Mouse (Mus musculus): Measurements from ENCODE around the gene Olfr521. TPM values are rescaled to one million over a fixed set of nuclear protein-coding genes. Genes with fewer than 3 reads are reported as not detected.
"Not testable (repeated sequence)": the region's sequence is repeated elsewhere in the genome, so short reads cannot be mapped to it uniquely, and the experiment has no call there.

Gene Olfr521
- polyA plus RNA-seq (2015; fragmentation: Nextera tagmentation; extraction: Ambion mirVana): not detected in 2 replicates

DNA sequence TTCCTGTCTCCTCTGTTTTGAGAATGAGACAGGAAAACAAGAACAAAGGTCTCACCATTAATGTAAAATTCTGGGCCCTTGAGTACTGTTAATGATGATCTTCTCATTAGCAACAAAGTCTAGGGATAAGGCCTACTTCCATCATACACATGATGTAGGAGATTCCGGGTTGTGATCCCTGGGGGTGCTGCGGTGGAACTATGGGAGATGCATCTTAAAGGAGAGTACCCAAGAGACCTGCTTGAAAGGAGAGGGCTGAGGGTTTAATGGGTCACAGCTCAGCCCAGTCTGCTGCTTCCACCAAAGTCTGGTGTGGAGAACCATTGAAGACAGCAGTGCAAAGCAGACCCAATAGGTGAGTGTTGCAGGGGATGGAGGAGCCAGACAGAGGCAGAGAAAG lies at the start of gene Olfr521:
Gene Olfr521, plus strand, starts transcription at position 301 of the 400 bp plus-strand sequence.
- WGBS: 92% methylated on average over 2 of the region's 2 CpGs
- no peak for ATAC-seq (replicated peaks; ENCODE audit: low FRiP score)
- peaks cover 21% of the 10 kb centered on the region for H3K9me3 ChIP-seq (replicated peaks)
- H3K27ac ChIP-seq: no peak within 1 kb of the TSS
- H3K4me2 ChIP-seq: no peak within 1 kb of the TSS
- no peak within 1 kb of the TSS for H3K4me3 ChIP-seq (replicated peaks)
- no peak within 1 kb of the TSS for H3K9ac ChIP-seq
- no peaks in the 10 kb centered on the region for H3K4me1 ChIP-seq
- no peaks in the 10 kb centered on the region for H3K27me3 ChIP-seq
- H3K36me3 ChIP-seq: no peaks in the 10 kb centered on the region

DNA sequence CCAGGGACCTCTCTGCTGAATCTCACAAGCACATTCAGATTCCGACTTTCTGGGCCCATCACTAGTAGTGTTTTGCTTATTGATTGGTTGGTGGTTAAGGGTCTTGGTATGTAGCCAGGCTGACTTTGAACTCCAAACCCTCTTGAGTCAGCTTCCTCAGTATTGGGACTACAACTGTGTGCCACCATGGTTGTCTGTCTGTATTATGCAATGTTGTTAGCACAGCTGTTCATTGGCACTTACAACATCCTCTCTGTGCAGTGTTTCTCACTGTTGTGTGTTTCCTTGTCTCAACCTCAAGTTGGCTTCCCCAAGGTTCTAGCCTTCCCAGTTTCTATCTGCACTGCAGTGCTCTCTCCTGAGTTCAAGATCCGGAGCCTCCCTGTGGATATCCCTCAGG lies 46.8 kb upstream of the Olfr521 start:
- Histone ChIP-seq H3K27ac (no peak overlapping the region), H3K36me3 (no peaks in the 10 kb centered on the region), H3K4me3 (replicated peaks) (no peak overlapping the region), H3K27me3 (no peaks in the 10 kb centered on the region), H3K4me2 (no peak overlapping the region), H3K4me1 (no peaks in the 10 kb centered on the region), H3K9ac (no peak overlapping the region), H3K9me3 (replicated peaks) (no peaks in the 10 kb centered on the region)
- no peak for ATAC-seq (replicated peaks; ENCODE audit: low FRiP score)
- 85% methylated on average over 2 of the region's 2 CpGs for WGBS

- Histone ChIP-seq H3K9me3 (replicated peaks) (0 out of 2 replicates have a peak, but pooled peaks cover 4% of the 10 kb centered on the region), H3K9ac (no peak within 1 kb of the TSS), H3K4me1 (no peaks in the 10 kb centered on the region), H3K4me2 (no peak within 1 kb of the TSS), H3K36me3 (no peaks in the 10 kb centered on the region), H3K4me3 (replicated peaks) (no peak within 1 kb of the TSS), H3K27me3 (no peaks in the 10 kb centered on the region), H3K27ac (no peak within 1 kb of the TSS)
- ATAC-seq (replicated peaks; ENCODE audit: low FRiP score): no peak
- WGBS: 82% methylated on average over 2 of the region's 2 CpGs
Observed at GRCm38 (mm10) chr7:99729973-99730372, 33.3 kb upstream of the Olfr521 start, which contains the start of gene Olfr520. TSS of gene Olfr520 (plus strand) at chr7:99730273.

GRCm38 (mm10) chr7:99734612-99735011 lies 28.7 kb upstream of the Olfr521 start:
- no peak for ATAC-seq (replicated peaks; ENCODE audit: low FRiP score)
- Histone ChIP-seq H3K9ac (no peak overlapping the region), H3K4me1 (peaks cover 7% of the 10 kb centered on the region), H3K9me3 (replicated peaks) (no peaks in the 10 kb centered on the region), H3K36me3 (no peaks in the 10 kb centered on the region), H3K27ac (no peak overlapping the region), H3K4me3 (replicated peaks) (no peak overlapping the region), H3K4me2 (no peak overlapping the region), H3K27me3 (no peaks in the 10 kb centered on the region)
- WGBS: 90% methylated on average over 2 of the region's 2 CpGs

DNA sequence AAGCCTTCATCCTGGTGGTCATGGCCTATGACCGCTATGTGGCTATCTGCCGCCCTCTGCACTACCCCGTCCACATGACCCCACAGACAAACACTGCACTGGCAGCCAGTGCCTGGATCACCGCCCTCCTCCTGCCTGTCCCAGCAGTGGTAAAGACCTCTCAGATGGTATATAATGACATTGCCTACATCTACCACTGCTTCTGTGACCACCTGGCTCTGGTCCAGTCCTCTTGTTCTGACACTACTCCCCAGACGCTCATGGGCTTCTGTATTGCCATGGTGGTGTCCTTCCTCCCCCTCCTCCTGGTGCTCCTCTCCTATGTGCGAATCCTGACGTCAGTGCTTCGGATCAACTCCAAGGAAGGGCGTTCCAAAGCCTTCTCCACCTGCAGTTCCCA lies 27.8 kb upstream of the Olfr521 start:
- H3K27ac ChIP-seq; H3K4me2 ChIP-seq; H3K27me3 ChIP-seq; H3K4me1 ChIP-seq; H3K36me3 ChIP-seq; H3K9ac ChIP-seq; ATAC-seq (replicated peaks; ENCODE audit: low FRiP score); H3K4me3 ChIP-seq (replicated peaks); H3K9me3 ChIP-seq (replicated peaks): not testable (repeated sequence)
- WGBS: 90% methylated on average over 9 of the region's 9 CpGs

DNA sequence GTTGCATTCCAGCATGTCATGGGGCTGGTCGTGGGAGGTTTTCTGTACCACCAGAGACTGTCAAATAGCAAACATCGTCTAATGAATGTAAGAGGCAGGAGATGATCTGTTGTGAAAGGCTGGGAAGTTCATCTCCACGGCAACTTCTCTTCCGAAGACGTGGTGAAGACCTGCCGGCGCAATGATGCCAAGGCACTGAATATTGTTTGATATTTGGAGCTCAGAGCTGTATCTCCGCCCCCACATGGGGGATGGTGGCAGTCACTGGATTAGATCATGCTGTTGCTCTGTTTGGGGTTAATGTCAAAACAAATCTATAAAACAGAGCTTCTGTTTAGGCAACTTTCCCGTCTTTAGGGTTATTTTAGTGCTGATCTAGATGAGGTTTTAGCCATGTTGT lies 24.0 kb upstream of the Olfr521 start:
- H3K27ac ChIP-seq: no peak overlapping the region
- no peak overlapping the region for H3K4me3 ChIP-seq (replicated peaks)
- H3K27me3 ChIP-seq: no peaks in the 10 kb centered on the region
- H3K36me3 ChIP-seq: no peaks in the 10 kb centered on the region
- H3K4me2 ChIP-seq: no peak overlapping the region
- no peak for ATAC-seq (replicated peaks; ENCODE audit: low FRiP score)
- no peak overlapping the region for H3K9ac ChIP-seq
- H3K9me3 ChIP-seq (replicated peaks): no peaks in the 10 kb centered on the region
- H3K4me1 ChIP-seq: peaks cover 13% of the 10 kb centered on the region
- 46% methylated on average over 9 of the region's 9 CpGs for WGBS

DNA sequence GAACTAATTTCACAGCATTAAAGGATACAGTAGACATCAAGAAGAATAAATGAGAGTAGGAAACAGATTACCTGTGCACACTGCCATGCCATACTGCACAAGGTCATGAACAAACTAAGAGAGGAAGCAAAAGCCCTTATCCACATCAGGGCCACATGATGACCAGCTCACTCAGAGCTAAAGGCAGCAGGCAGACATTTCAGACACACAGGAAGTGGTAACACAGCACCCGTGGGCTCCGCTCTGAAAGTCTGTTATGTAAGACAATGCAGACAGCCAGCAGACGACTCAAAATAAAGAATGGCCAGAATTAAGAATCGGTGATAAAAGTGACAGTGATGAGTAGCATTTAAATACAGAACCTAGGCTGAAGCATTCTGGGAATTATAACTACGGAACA lies 18.1 kb downstream of the Olfr521 start:
- Histone ChIP-seq H3K9me3 (replicated peaks) (no peaks in the 10 kb centered on the region), H3K27me3 (no peaks in the 10 kb centered on the region), H3K4me3 (replicated peaks) (no peak overlapping the region), H3K4me2 (no peak overlapping the region), H3K27ac (no peak overlapping the region), H3K9ac (no peak overlapping the region), H3K36me3 (no peaks in the 10 kb centered on the region), H3K4me1 (no peaks in the 10 kb centered on the region)
- 72% methylated on average over 5 of the region's 5 CpGs for WGBS
- ATAC-seq (replicated peaks; ENCODE audit: low FRiP score): no peak

- ATAC-seq (replicated peaks; ENCODE audit: low FRiP score): no peak
- H3K4me2 ChIP-seq: no peak overlapping the region
- H3K36me3 ChIP-seq: no peaks in the 10 kb centered on the region
- no peak overlapping the region for H3K4me3 ChIP-seq (replicated peaks)
- no peaks in the 10 kb centered on the region for H3K4me1 ChIP-seq
- no peaks in the 10 kb centered on the region for H3K9me3 ChIP-seq (replicated peaks)
- 68% methylated on average over 2 of the region's 2 CpGs for WGBS
- H3K9ac ChIP-seq: no peak overlapping the region
- no peak overlapping the region for H3K27ac ChIP-seq
- H3K27me3 ChIP-seq: no peaks in the 10 kb centered on the region
Observed at GRCm38 (mm10) chr7:99781916-99782315, 18.6 kb downstream of the Olfr521 start.

DNA sequence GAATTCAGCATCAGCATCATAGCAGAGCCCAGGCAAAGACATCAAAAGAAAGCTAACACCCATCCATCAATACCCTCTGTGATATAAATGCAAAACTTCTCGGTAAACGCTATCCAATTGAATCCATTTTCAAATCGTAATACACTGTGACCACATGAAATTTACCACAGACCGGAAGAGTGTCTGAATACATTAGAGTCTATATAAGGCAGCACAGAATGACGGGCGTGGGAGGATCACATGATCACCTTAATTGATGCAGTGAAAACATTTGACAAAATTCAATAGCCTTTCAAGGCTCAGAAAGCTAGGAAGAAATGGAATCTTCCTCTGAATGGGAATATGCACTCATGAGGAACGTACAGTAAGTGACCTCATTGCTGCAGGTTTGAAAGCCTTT lies 20.1 kb downstream of the Olfr521 start:
- Histone ChIP-seq H3K36me3 (no peaks in the 10 kb centered on the region), H3K4me2 (no peak overlapping the region), H3K9ac (no peak overlapping the region), H3K27me3 (no peaks in the 10 kb centered on the region), H3K4me3 (replicated peaks) (no peak overlapping the region), H3K9me3 (replicated peaks) (no peaks in the 10 kb centered on the region), H3K4me1 (peaks cover 7% of the 10 kb centered on the region), H3K27ac (no peak overlapping the region)
- ATAC-seq (replicated peaks; ENCODE audit: low FRiP score): no peak
- 82% methylated on average over 7 of the region's 7 CpGs for WGBS

DNA sequence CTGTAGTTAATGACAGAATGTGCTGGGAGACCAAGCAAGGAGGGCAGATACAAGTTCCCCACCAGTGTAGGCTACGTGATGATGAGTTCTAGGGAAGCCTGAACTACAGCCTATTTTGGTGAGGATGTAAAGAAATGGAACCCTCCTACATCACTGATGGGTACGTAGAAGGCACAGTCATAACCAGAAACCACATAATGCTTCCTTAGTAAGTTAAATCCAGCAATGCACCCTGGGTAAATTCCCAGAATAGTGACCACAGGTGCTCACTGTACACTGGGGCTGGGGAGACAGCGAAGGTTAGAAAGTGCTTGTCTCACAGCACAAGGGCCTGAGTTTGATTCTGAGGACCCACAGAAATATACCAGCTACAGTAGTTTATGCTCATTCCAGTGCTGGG lies 22.2 kb downstream of the Olfr521 start:
- WGBS: 86% methylated on average over 3 of the region's 3 CpGs
- Histone ChIP-seq H3K9ac (no peak overlapping the region), H3K27me3 (no peaks in the 10 kb centered on the region), H3K4me1 (peaks cover 7% of the 10 kb centered on the region), H3K4me3 (replicated peaks) (no peak overlapping the region), H3K4me2 (no peak overlapping the region), H3K27ac (no peak overlapping the region), H3K36me3 (no peaks in the 10 kb centered on the region), H3K9me3 (replicated peaks) (no peaks in the 10 kb centered on the region)
- ATAC-seq (replicated peaks; ENCODE audit: low FRiP score): no peak

- Histone ChIP-seq H3K4me1 (peaks cover 7% of the 10 kb centered on the region), H3K9ac (no peak overlapping the region), H3K36me3 (no peaks in the 10 kb centered on the region), H3K27me3 (no peaks in the 10 kb centered on the region), H3K4me2 (no peak overlapping the region), H3K27ac (no peak overlapping the region), H3K4me3 (replicated peaks) (no peak overlapping the region), H3K9me3 (replicated peaks) (no peaks in the 10 kb centered on the region)
- ATAC-seq (replicated peaks; ENCODE audit: low FRiP score): no peak
- WGBS: 84% methylated on average over 3 of the region's 3 CpGs
Observed at GRCm38 (mm10) chr7:99786774-99787173, 23.5 kb downstream of the Olfr521 start.

DNA sequence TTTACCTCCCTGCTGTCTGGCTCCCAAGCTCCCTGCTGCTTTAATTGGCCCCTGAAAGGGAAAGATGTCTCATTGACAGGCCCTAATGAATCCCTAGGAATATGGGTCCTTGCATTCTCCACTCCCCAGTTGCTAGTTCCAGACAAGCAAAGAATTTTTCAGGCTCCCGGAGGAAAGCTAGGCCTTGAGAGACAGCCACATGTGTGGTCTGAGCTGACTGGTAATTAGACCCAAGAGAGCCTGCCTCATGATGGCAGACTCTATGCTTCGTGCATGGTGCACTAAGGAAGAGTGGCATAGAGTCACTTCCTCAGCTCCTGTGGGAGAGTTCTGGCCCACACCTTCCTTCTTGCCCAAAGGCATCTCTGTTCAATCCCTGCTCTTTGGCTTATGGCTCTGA lies 24.6 kb downstream of the Olfr521 start:
- H3K4me3 ChIP-seq (replicated peaks): no peak overlapping the region
- peaks cover 7% of the 10 kb centered on the region for H3K4me1 ChIP-seq
- ATAC-seq (replicated peaks; ENCODE audit: low FRiP score): no peak
- H3K9ac ChIP-seq: no peak overlapping the region
- no peak overlapping the region for H3K27ac ChIP-seq
- H3K4me2 ChIP-seq: no peak overlapping the region
- no peaks in the 10 kb centered on the region for H3K9me3 ChIP-seq (replicated peaks)
- 33% methylated on average over 2 of the region's 2 CpGs for WGBS
- no peaks in the 10 kb centered on the region for H3K36me3 ChIP-seq
- H3K27me3 ChIP-seq: no peaks in the 10 kb centered on the region

DNA sequence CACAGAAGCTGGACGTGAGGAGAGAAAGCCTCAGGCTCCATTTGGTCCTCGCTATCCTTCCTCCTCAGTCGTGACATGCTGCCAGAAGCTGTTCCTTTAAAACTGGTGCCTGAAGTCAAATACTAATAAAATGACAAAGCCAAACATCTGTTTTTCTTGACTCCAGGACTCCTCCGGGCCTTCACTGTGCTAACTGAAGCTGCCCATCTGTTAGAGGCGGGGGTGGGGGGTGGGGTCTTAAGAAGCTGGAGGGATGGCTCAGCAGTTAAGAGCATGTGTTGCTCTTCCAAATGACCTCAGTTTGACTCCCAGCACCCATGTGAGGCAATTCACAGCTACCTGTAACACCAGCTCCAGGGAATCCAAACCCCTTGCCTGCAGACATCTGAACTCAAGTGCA lies 25.3 kb downstream of the Olfr521 start:
- 20% methylated on average over 5 of the region's 5 CpGs for WGBS
- Histone ChIP-seq H3K27ac (no peak overlapping the region), H3K4me1 (peaks cover 7% of the 10 kb centered on the region), H3K27me3 (no peaks in the 10 kb centered on the region), H3K4me2 (no peak overlapping the region), H3K9me3 (replicated peaks) (no peaks in the 10 kb centered on the region), H3K9ac (no peak overlapping the region), H3K36me3 (no peaks in the 10 kb centered on the region), H3K4me3 (replicated peaks) (no peak overlapping the region)
- ATAC-seq (replicated peaks; ENCODE audit: low FRiP score): no peak
